Mouse (Mus musculus) testis, postnatal 14 days (tissue): ENCODE results near the gene Pknox2.

Source experiments
- DNase-seq: peaks from one replicate; pipeline ENCODE4 v3.0.0; 2021; ENCODE audit warnings: low spot score

Pknox2 gene

DNA sequence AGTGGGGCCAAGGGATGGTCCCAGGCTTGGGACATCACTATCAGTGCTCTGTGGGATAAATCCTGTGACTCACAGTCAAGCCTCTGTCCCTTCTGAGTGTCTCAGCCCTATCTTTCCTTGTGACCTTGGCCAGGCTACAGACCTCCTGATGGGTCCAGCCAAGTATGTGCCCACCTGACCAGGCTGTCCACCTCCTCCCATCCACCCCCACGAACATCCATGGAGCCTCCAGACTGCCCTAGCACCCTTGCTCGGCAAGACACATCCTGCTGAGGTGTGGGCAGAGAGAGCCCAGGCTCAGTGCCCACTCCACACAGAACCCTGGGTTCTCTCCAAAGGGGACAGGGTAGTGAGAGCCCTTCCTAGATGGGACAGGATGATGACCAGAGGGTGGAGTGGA is 204.6 kb downstream of the Pknox2 start:
- DNase-seq = peak; percentile 79

- DNase-seq = no peak
Observed at GRCm38 (mm10) chr9:36942131-36942530, 205.1 kb downstream of the Pknox2 start.

DNA sequence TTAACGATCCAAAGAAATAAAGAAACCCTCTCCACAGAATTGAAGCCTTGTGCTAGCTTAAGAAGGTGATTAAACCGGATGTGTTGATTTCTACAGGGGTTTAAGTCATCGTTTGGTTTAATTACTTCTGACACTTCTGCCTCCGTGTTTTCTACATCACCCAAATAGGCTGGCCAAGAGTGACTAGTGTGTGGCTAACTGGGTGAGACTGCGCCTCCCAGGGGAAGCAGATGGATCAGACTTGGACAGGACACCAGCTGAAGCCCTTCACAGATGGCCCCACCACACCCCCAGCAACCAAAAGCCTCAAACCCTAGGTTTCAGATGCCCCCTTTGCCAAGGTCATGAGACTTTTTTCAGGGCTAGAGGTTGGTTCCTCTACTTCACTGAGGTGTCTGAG is 205.6 kb downstream of the Pknox2 start:
- DNase-seq = no peak

GRCm38 (mm10) chr9:36938601-36939078 is 208.6 kb downstream of the Pknox2 start:
- no peak for DNase-seq

DNA sequence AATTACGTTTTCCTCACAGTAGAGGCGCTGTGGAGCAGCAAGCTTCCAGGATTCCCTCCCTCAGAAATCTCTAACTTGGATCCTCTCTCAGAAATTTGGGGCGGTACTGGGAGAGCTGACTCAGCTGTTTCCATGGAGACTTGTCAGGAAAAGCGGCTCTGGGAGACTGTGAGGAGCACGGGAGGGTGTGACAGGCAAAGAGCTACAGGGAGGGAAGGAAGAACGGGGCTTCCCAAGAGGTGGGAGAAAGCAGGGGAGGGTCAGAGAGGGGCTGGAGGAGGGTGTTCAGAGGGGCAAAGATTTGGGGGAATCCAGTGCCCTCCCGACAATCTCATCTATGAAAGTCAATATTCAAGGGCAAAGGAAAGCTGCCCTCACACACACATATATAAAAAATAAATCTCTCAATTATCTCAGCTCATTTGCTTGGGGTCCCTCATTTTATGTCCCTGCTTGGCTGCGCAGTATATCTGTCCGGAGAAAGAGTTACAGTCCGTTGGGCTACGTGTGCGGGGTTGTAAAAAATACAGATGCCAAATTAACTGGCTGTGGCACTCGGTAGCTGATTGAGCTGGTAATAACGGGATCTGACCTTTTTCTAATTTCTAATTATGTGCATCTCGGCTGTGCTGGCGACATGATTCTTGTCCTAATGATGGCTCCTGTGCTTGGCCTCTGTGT is 213.3 kb downstream of the Pknox2 start:
- DNase-seq = peak; percentile 65

GRCm38 (mm10) chr9:36932950-36933812 is 214.0 kb downstream of the Pknox2 start:
- DNase-seq = no peak

GRCm38 (mm10) chr9:36931657-36932056 is 215.6 kb downstream of the Pknox2 start:
- DNase-seq = no peak

GRCm38 (mm10) chr9:36923753-36924152 is 223.5 kb downstream of the Pknox2 start:
- no peak for DNase-seq

DNA sequence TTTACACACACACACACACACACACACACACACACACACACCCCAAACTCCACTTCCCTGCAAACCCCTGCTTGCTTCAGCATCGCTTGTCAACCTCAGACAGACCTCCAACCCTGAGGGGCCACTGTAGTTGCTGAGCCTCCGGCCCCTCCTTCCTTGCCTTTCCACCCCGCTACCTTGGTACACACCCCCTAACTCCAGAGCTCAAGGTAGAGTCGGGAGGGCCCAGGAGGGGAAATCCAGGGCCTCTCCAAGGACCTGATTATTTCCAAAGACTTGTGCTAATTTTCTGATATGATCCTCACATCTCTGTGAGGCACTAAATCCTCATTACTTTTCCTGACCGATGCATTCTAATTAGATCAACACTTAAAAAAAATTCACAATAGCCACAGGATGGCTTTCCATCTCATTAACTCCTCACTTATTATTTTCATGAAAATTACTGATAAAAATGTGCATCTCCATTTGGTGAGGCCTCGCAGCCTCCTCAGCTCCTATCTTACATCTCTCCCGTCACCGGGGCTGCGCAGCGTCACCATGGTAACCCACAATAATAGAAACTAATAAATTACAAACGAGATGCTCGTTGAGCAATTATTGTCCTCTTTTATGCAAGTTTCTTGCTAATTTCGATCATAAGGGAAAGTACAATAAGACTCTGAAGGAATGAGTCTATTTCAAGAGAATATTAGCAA is 225.3 kb downstream of the Pknox2 start:
- no peak for DNase-seq

DNA sequence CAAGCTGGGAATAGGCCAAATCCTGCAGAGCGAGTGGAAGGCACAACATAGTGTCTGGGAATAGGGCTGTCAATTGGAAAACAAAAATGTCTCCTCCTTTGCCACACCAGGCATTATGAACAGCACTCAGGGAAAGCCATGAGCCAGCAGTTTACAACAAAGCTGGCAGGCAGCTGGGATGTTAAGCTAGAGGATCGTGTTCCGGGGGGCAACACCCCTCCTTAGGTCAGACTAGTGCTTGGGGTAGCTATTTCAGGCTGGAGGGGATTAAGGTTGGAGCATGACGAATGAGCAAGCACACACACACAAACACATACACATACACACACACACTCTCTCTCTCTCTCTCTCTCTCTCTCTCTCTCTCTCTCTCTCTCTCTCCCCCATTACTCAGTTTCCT is 227.7 kb downstream of the Pknox2 start:
- no peak for DNase-seq

GRCm38 (mm10) chr9:36918582-36918981 is 228.6 kb downstream of the Pknox2 start:
- DNase-seq = no peak

DNA sequence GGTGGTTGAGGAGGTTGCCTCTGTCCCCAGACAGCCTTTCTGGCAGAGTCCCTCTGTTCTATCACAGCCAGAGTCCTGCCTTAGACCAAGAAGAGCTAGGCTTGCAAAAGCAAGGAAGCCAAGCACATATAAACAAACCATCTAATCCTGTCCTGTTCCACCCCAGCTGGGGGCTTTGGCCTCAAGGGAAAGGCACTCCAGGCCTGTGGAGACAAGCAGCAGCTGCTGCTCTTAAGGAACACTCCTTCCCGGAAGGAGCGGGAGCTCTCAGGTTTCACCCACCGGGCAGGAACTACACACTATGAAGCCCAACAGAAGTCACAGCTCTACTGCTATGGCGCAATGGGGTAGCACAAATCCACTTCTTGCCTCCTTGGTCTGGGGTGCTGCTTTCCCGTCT is 230.3 kb downstream of the Pknox2 start:
- peak; percentile 33 for DNase-seq

- DNase-seq = peak; percentile 50
Observed at GRCm38 (mm10) chr9:36916362-36916761, 230.8 kb downstream of the Pknox2 start.

DNA sequence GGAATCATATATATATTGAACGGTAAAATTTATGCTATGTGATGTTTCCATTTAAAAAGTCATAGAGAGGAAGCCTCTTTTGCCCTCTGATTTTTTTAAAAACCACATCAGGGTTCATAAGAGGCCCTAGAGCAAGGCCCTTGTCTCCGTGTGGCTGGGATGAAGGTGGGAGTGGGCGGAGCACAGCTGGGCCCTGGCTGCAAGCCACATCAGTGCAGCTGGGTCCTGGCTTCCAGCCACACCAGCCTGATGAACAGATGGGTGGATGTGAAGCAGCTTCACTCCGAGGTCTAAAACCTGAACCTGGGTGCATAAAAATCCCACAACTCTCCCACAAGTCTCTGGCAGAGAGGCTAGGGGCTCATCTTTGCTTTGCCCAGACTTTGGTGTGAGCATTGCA is 241.8 kb downstream of the Pknox2 start:
- no peak for DNase-seq

DNA sequence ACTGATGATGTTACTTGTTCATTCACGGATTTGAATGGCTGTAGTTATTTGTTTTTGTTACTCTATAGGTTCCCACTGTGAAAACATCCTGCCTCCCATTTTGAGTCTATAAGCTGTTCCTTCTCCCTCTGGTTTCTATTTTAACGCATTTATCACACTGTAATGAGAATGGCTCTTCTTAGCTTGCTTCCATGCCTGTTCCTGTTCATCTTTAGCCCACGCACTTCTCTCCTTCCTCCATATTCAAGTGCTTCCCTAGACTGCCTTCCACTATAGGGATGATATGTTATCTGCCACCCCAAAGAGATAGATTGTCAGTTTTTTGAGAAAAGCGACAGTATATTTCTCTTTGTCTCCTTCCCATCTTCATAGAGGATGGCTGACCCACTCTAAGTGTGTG is 246.7 kb downstream of the Pknox2 start:
- DNase-seq = no peak

DNA sequence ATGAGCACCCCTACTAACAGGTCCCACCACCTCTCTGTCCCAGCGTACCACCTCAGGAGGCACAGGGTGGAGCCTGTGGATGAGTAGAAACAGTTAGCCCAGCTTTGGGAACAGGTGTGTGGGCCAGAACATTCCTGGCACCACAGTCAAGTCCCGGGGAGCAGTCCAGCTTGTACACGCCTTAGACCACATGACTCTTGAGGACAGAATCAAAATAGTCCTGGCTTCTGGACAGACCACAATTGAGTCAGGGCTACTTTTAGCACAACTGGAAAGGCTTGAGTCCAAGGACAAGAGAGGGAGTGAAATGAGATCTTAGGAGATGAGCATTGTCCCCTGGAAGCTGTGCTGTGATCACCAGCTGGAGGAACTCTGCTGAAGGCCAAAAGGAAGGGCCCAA is 248.6 kb downstream of the Pknox2 start:
- DNase-seq = peak; percentile 22

- DNase-seq = peak; percentile 37
Observed at GRCm38 (mm10) chr9:36895009-36895693, 252.1 kb downstream of the Pknox2 start.

- no peak for DNase-seq
Observed at GRCm38 (mm10) chr9:36894242-36894641, 253.0 kb downstream of the Pknox2 start.

GRCm38 (mm10) chr9:36893413-36893990 is 253.7 kb downstream of the Pknox2 start:
- DNase-seq = no peak

DNA sequence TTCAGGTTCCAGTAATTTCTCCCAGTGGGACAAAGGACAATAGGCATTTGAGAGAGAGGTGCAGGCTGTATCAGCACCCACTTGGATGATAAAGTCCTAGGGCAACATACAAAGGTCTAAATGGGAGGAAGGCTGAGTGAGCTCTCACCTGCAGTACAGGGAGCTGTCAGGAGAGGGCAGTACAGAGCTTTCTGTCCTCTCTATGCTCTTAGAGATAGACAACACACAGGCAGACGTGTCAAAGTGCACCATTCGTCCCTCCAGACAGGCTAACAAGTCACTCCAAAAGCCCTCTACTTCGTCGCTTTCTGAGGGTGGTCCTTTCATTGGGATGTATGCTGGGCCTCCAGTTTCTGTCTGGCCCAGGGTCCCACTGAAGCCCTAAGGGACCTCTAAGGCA is 256.7 kb downstream of the Pknox2 start:
- DNase-seq = peak; percentile 7

- no peak for DNase-seq
Observed at GRCm38 (mm10) chr9:36885237-36885636, 262.0 kb downstream of the Pknox2 start.

- DNase-seq = no peak
Observed at GRCm38 (mm10) chr9:36883569-36883968, 263.6 kb downstream of the Pknox2 start.
